Mouse (Mus musculus) thymus, adult 2 months (tissue): ENCODE results near the gene 2310039H08Rik.

Source experiments
- CTCF ChIP-seq: fragments of 200-500 bp; IDR thresholded peaks from 2 replicates; pipeline ENCODE4 v1.5.1; 2012; ENCODE audit warnings: mild to moderate bottlenecking, control low read depth, low read length, moderate library complexity, borderline replicate concordance; ENCODE audit not compliant: control insufficient read depth, poor library complexity, insufficient read depth; ENCODE audit errors: extremely low read depth
- POLR2A ChIP-seq: fragments of 200-500 bp; IDR thresholded peaks from 2 replicates; pipeline ENCODE4 v1.6.1; 2012; ENCODE audit warnings: mild to moderate bottlenecking, low read length, control low read depth, moderate library complexity; ENCODE audit not compliant: control insufficient read depth, poor library complexity, insufficient read depth; ENCODE audit errors: extremely low read depth

GRCm38 (mm10) chr17:46772404-46773277 lies at the start of gene 2310039H08Rik:
- no peak; the same call in 1 of the 2 replicates for TF ChIP-seq CTCF
- 0 out of 2 replicates have a peak, but pooled peaks have one; percentile 66 for TF ChIP-seq POLR2A
